ENCODE assay signal across 13 mouse cellular contexts in the genomic region with DNA sequence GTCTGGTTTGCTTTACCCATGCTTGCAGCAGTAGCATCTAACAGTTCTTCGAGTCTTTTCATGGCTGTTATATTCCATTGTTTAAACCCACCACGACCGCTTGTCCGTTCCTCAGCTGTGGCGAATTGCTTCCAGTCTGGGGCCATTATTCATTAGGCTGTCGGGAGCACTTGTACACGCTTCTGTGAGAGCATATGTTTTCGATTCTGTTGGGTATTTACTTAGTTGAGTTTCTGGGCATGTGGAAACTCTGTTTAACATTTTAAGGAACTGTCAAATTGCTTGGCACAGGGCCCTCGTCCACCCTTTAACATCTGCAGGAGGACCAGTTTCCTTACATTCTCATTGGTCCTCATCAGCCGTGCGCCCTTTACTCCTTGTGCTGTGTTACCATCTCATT. TPM values are rescaled to one million over a fixed set of nuclear protein-coding genes. Genes with fewer than 3 reads are reported as not detected.
DNase-seq lines count a peak whose midpoint lies in the region; ATAC-seq and TF ChIP-seq lines count a peak whose summit lies in the region.
"Had no signal": no experiment of that assay in that cellular context is flagged by ENCODE, and none has a peak within 500 bp of the region (broad histone marks: within the 10 kb centered on the region; RNA-seq: fewer than 3 reads in every experiment).

No protein-coding gene starts in this region.

- 31% methylated on average over 11 of the region's 11 CpGs for WGBS in embryonic facial prominence, embryonic 15.5 days
- 17% methylated on average over 11 of the region's 11 CpGs for WGBS in limb, embryonic 11.5 days
- WGBS in neural tube, embryonic 15.5 days, result 18% methylated on average over 11 of the region's 11 CpGs

- no peak overlapping the region for H3K27ac ChIP-seq in gastrocnemius, adult 2 months
- H3K27ac ChIP-seq in embryonic facial prominence, embryonic 15.5 days (replicated peaks), result no peak overlapping the region
- H3K27ac ChIP-seq in limb, embryonic 11.5 days (replicated peaks; ENCODE audit: low read depth, low read length), result no peak overlapping the region
- no peak overlapping the region for H3K27ac ChIP-seq in neural tube, embryonic 15.5 days (replicated peaks)
- H3K27ac ChIP-seq: heart, embryonic 10.5 days had no signal

- 0 out of 2 replicates have a peak overlapping the region, but pooled peaks have one; percentile 6 for H3K4me3 ChIP-seq in gastrocnemius, adult 2 months
- no peak overlapping the region for H3K4me3 ChIP-seq in embryonic facial prominence, embryonic 15.5 days (replicated peaks)
- no peak overlapping the region for H3K4me3 ChIP-seq in limb, embryonic 11.5 days (ENCODE audit: low read depth, low read length)
- no peak overlapping the region for H3K4me3 ChIP-seq in neural tube, embryonic 15.5 days (replicated peaks)
- H3K4me3 ChIP-seq: heart, embryonic 10.5 days had no signal

- H3K9me3 ChIP-seq in embryonic facial prominence, embryonic 15.5 days (replicated peaks), result no peaks in the 10 kb centered on the region
- no peaks in the 10 kb centered on the region for H3K9me3 ChIP-seq in limb, embryonic 11.5 days (ENCODE audit: control insufficient read depth, low read length)
- no peaks in the 10 kb centered on the region for H3K9me3 ChIP-seq in neural tube, embryonic 15.5 days (replicated peaks)
- H3K9me3 ChIP-seq: heart, embryonic 10.5 days had no signal

- peaks cover 46% of the 10 kb centered on the region for H3K27me3 ChIP-seq in embryonic facial prominence, embryonic 15.5 days
- H3K27me3 ChIP-seq in limb, embryonic 11.5 days (ENCODE audit: control insufficient read depth, insufficient read depth, low read length), result no peaks in the 10 kb centered on the region
- H3K27me3 ChIP-seq in neural tube, embryonic 15.5 days (replicated peaks), result peaks cover 47% of the 10 kb centered on the region

- peaks cover 3% of the 10 kb centered on the region; the same call in 1 of the 2 replicates for H3K4me1 ChIP-seq in embryonic facial prominence, embryonic 15.5 days
- H3K4me1 ChIP-seq in limb, embryonic 11.5 days (ENCODE audit: control insufficient read depth, insufficient read depth, low read length), result peaks cover 11% of the 10 kb centered on the region
- peaks cover 8% of the 10 kb centered on the region; the same call in 1 of the 2 replicates for H3K4me1 ChIP-seq in neural tube, embryonic 15.5 days
- H3K4me1 ChIP-seq: heart, embryonic 10.5 days had no signal

- TF ChIP-seq CTCF in gastrocnemius, adult 2 months (IDR thresholded peaks at IDR 0.05), result no peak

- intact Hi-C loops in gastrocnemius, adult 2 months (cut with DNase I), result no loop called here

- no peak overlapping the region for H3K9ac ChIP-seq in embryonic facial prominence, embryonic 15.5 days
- H3K9ac ChIP-seq in limb, embryonic 11.5 days (ENCODE audit: low read length), result no peak overlapping the region
- H3K9ac ChIP-seq in neural tube, embryonic 15.5 days (replicated peaks), result no peak overlapping the region

- ATAC-seq in embryonic facial prominence, embryonic 15.5 days (ENCODE audit: insufficient number of reproducible peaks, low FRiP score, low TSS enrichment, low read depth), result peak; percentile 70; the same call in 1 of the 2 replicates
- peak; percentile 54; the same call in 1 of the 2 replicates for ATAC-seq in limb, embryonic 11.5 days (ENCODE audit: insufficient number of reproducible peaks, low FRiP score, low TSS enrichment, low read depth)
- ATAC-seq in neural tube, embryonic 15.5 days (ENCODE audit: low FRiP score), result no peak

- no peaks in the 10 kb centered on the region for H3K36me3 ChIP-seq in embryonic facial prominence, embryonic 15.5 days
- H3K36me3 ChIP-seq in limb, embryonic 11.5 days (ENCODE audit: control insufficient read depth, insufficient read depth, low read length), result no peaks in the 10 kb centered on the region
- no peaks in the 10 kb centered on the region for H3K36me3 ChIP-seq in neural tube, embryonic 15.5 days
- H3K36me3 ChIP-seq: heart, embryonic 10.5 days had no signal

- no peak for DNase-seq in gastrocnemius, adult 2 months
- no peak for DNase-seq in gastrocnemius, adult 8-10 months (ENCODE audit: low spot score in 2 of 2)
- peak; percentile 76 for DNase-seq in limb, embryonic 11.5 days (ENCODE audit: low spot score)
- no peak for DNase-seq in right cerebral cortex, adult 18-20 months
- no peak for DNase-seq in spleen, postnatal 14 days (ENCODE audit: low spot score in 2 of 2)
- DNase-seq in layer of hippocampus, postnatal 36 days, result no peak
- DNase-seq: adrenal gland, adult 8-10 months; cerebellum, adult 2 months; kidney, adult 8-10 months had no signal

- H3K4me2 ChIP-seq in embryonic facial prominence, embryonic 15.5 days (replicated peaks), result peak overlapping the region; percentile 21; the same call in 1 of the 2 replicates
- no peak overlapping the region; the same call in 1 of the 2 replicates for H3K4me2 ChIP-seq in limb, embryonic 11.5 days (ENCODE audit: low read depth, severe bottlenecking)
- H3K4me2 ChIP-seq in neural tube, embryonic 15.5 days, result peak overlapping the region; percentile 27

RNA-seq across cellular contexts. Expression of a gene that starts 2.2 kb away (rescaled TPM):
- total RNA-seq in gastrocnemius, adult 2 months (2021), result under 1 TPM; 0.17 to 0.38 TPM
- total RNA-seq in gastrocnemius, adult 8-10 months (2022), result 1 to 10 TPM in 1 of 4 experiments, under 1 TPM in 3; 0.24 to 1.0 (median 0.68) TPM
- 0.99 and 1.00 TPM in 2 replicates for polyA plus RNA-seq in embryonic facial prominence, embryonic 15.5 days (2015; fragmentation: Nextera tagmentation; extraction: Ambion mirVana)
- 1.2 and 1.6 TPM in 2 replicates for polyA plus RNA-seq in limb, embryonic 11.5 days (2014; fragmentation: Nextera tagmentation; extraction: Ambion mirVana)
- 0.70 and 7.6 TPM in 2 replicates for polyA plus RNA-seq in neural tube, embryonic 15.5 days (2015; fragmentation: Nextera tagmentation; extraction: Ambion mirVana)
- not detected for total RNA-seq in layer of hippocampus, postnatal 36 days (2021)
- total RNA-seq: layer of hippocampus, postnatal 25 days had no signal

RNA-seq across cellular contexts. Expression of a gene that starts 22.8 kb away (rescaled TPM):
- 10 to 100 TPM; 46.2 to 67.4 TPM for total RNA-seq in gastrocnemius, adult 2 months (2021)
- total RNA-seq in gastrocnemius, adult 8-10 months (2022), result 10 to 100 TPM; 49.5 to 59.1 (median 55.1) TPM
- 61.1 and 62.8 TPM in 2 replicates for polyA plus RNA-seq in embryonic facial prominence, embryonic 15.5 days (2015; fragmentation: Nextera tagmentation; extraction: Ambion mirVana)
- 33.6 and 41.6 TPM in 2 replicates for polyA plus RNA-seq in limb, embryonic 11.5 days (2014; fragmentation: Nextera tagmentation; extraction: Ambion mirVana)
- 45.7 and 47.1 TPM in 2 replicates for polyA plus RNA-seq in neural tube, embryonic 15.5 days (2015; fragmentation: Nextera tagmentation; extraction: Ambion mirVana)
- total RNA-seq in layer of hippocampus, postnatal 36 days (2021), result 10 to 100 TPM; 21.3 to 35.2 TPM
